Mouse (Mus musculus): ENCODE data around the gene Cadps2.

Cadps2 gene

DNA sequence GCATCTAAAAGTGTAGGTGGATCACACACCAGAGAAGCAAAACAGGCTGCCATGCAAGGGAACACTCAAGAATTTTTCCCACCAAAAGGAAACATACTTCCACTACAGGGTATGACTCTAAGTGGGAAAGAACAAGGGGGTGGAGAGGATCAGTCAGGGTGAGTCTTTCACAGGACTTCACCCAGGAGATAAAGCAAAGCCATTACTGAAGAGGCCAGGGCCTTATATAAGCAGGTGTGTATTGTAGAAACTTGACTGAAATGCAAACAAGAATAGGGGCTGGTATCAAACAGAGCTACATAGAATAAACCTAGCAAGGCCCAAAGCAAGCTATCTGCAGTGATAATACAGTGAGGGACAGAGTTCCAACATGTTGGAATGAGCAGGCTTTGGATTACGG, 271.6 kb downstream of the Cadps2 start:
- DNase-seq (ENCODE audit: extremely low spot score): no peak

GRCm38 (mm10) chr6:23549874-23550273, 289.3 kb downstream of the Cadps2 start:
- DNase-seq (ENCODE audit: extremely low spot score): no peak

DNA sequence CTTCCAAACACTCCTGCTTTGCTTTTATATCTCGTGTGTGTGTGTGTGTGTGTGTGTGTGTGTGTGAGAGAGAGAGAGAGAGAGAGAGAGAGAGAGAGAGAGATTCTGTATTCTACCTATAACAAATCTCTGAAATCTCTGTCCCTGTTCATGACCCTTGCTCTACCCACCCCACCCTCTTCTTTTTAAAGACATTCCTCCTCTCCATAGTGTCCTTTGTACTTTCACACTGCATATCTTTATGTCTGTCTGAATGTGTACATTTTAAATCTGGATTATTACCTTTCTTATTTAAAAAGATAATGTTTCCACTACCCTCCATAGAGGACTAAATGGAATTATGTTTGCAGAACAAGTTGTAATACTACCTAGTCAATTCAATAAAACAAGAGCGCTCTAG, 315.5 kb downstream of the Cadps2 start:
- DNase-seq (ENCODE audit: extremely low spot score): no peak

DNA sequence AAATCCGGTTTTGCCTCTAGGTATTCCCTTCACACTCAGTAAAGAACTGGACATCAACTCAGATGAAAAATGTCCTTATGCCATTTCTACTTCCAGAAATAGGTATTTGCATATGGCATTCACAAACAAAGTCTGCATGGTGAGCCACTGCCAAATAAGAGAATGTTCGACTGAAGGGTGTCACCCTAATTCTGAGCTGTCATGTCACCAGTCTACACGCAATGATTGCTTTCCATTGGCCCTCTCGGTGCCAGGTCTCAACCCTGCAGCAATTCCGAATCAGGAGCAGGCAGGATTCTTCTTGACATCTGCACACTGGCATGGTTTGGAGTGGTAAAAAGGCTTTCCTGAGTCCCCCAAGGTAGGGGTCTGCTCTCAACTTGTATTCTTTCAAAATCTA, 316.7 kb downstream of the Cadps2 start:
- no peak for DNase-seq (ENCODE audit: extremely low spot score)

- DNase-seq (ENCODE audit: extremely low spot score): no peak
These were observed 340.6 kb downstream of the Cadps2 start for GRCm38 (mm10) chr6:23498611-23499010.

- DNase-seq (ENCODE audit: extremely low spot score): peak; percentile 12
These were observed 347.4 kb downstream of the Cadps2 start for GRCm38 (mm10) chr6:23491804-23492203.

GRCm38 (mm10) chr6:23490431-23490830, 348.8 kb downstream of the Cadps2 start:
- no peak for DNase-seq (ENCODE audit: extremely low spot score)

GRCm38 (mm10) chr6:23489046-23489445, 350.2 kb downstream of the Cadps2 start:
- no peak for DNase-seq (ENCODE audit: extremely low spot score)

DNA sequence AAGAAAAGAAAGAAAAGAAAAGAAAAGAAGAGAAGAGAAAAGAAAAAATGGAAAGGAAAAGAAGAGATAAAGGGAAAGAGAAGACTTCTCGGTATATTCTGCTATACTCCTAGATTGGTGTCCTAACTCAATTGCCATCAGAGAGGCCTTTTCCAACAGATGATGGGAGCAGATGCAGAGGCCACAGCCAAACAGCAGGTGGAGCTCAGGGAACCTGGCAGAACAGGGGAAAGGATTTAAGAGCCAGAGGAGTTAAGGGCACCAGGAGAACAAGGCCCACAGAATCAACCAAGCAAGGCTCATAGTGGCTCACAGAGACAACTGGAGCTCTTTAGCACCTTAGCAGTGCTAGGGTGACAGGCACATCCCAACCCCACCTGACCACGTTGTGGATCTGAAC, 366.5 kb downstream of the Cadps2 start:
- peak; percentile 17 for DNase-seq (ENCODE audit: extremely low spot score)

- DNase-seq (ENCODE audit: extremely low spot score): no peak
These were observed 367.4 kb downstream of the Cadps2 start for GRCm38 (mm10) chr6:23471830-23472229.

DNA sequence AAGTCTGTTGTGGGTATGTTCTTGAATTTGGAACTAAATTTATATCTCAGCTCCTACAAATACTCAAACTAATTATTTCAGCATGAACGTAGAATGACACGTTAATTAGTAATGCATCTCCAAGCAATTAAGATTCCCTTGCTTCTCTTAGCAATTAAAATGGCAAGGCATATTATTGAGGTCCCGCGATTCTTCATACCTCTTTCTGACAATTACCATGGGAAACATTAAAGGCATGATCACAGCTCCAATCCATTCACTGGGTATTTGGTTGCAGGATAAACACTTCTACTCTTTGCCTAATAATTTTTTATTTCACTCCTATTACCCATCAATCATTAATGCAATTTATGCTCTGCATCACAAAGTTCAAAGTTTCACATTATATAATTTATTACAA, 371.3 kb downstream of the Cadps2 start:
- no peak for DNase-seq (ENCODE audit: extremely low spot score)

DNA sequence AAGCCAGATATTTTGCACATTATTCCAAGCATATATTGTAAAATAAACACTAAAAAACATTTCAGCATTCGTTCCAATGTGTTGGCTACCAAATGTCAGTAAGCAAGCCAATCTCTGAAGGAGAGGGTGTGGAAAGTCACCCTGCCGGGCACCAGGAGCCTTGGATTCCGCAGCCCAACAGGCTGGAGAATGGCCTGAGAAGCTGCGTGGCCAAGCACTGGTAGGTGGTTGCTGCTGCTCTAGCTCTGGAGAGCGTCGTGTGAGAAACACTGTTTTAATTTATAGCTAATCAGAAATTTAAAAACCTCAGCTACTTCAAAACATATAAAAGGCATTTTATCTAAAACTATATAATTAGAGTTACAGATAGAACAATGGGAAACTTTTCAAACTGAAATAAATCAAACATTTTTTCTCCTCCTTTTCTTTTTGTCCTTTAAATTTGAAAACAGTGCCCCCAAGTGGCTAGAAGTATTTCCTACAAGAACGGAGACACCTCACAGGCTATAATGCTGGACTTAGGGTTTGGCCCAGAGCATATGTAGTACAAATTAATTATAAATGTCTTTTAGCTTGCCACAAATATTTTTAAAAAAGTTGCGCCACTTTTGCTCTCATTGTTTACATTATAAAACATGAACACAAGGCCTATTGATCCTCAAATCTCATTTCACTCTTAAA, 376.5 kb downstream of the Cadps2 start:
- DNase-seq (ENCODE audit: extremely low spot score): peak; percentile 45

- DNase-seq (ENCODE audit: extremely low spot score): peak; percentile 71
These were observed 381.5 kb downstream of the Cadps2 start for GRCm38 (mm10) chr6:23457748-23458147.

- no peak for DNase-seq (ENCODE audit: extremely low spot score)
These were observed 385.3 kb downstream of the Cadps2 start for GRCm38 (mm10) chr6:23453907-23454306.

DNA sequence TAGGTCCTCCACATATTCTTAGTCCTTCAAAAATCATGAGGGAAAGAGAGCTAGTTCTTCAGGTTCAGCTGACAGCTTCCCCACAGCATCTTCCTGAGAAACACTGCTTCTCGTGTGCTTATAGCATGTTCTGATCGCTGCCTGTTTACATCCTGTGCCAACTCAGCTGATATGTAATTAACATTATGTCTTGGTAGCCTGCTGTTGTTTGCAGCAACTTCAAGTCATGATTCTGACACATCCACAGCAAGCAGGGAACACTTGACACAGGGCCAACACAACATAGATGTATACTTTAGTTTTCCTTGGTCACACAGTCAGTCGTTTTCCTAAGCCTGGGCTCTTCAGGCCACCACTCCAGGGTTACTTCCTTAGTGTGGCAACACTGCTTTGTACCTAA, 399.3 kb downstream of the Cadps2 start:
- no peak for DNase-seq (ENCODE audit: extremely low spot score)

- DNase-seq (ENCODE audit: extremely low spot score): no peak
These were observed 428.8 kb downstream of the Cadps2 start for GRCm38 (mm10) chr6:23410256-23411049.

GRCm38 (mm10) chr6:23394131-23394530, 445.1 kb downstream of the Cadps2 start:
- no peak for DNase-seq (ENCODE audit: extremely low spot score)

DNA sequence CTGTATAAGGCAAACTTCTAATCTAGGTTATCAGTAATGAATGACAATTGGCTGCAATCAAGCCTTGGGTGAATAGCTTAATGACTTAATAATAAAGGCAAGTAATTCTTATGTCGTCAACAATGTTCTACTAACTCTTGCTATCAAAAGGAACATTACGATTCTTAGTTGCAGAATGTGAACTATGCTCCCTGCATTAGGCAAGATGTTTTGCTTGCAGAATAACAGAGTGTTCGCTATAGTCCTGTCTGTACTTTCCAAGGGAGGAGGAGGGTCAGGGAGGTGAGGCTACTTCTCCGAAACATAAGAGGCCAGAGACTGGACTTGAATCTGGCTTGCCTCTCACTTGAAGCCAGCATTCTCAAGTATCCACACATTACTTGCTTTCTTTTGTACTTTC, 446.5 kb downstream of the Cadps2 start:
- DNase-seq (ENCODE audit: extremely low spot score): no peak

DNA sequence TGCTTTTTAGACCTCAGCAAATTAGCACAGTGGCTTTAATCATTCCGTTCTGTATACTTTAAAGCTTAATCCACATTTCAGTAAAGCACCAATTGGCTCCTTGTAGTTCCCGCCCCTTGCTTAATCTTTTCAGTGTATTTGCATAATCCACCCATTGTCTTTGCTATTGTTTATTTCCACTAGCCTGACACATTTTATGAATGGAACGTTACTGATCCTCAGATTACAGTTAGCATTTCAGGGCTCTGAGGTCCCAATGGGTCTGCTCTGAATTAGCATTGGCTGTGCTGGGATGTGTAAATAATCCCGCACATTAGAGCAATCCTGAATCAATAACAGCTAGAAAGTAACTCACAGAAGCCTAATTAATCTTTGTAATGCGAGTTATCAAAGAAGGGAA, 452.5 kb downstream of the Cadps2 start:
- DNase-seq (ENCODE audit: extremely low spot score): no peak

GRCm38 (mm10) chr6:23383004-23383347, 456.2 kb downstream of the Cadps2 start:
- DNase-seq (ENCODE audit: extremely low spot score): peak; percentile 25

GRCm38 (mm10) chr6:23382283-23383003, 456.8 kb downstream of the Cadps2 start:
- peak; percentile 19 for DNase-seq (ENCODE audit: extremely low spot score)

- DNase-seq (ENCODE audit: extremely low spot score): no peak
These were observed 462.9 kb downstream of the Cadps2 start for GRCm38 (mm10) chr6:23376327-23376726.
